Mouse (Mus musculus): ENCODE data around the gene Ccm2.

DNA sequence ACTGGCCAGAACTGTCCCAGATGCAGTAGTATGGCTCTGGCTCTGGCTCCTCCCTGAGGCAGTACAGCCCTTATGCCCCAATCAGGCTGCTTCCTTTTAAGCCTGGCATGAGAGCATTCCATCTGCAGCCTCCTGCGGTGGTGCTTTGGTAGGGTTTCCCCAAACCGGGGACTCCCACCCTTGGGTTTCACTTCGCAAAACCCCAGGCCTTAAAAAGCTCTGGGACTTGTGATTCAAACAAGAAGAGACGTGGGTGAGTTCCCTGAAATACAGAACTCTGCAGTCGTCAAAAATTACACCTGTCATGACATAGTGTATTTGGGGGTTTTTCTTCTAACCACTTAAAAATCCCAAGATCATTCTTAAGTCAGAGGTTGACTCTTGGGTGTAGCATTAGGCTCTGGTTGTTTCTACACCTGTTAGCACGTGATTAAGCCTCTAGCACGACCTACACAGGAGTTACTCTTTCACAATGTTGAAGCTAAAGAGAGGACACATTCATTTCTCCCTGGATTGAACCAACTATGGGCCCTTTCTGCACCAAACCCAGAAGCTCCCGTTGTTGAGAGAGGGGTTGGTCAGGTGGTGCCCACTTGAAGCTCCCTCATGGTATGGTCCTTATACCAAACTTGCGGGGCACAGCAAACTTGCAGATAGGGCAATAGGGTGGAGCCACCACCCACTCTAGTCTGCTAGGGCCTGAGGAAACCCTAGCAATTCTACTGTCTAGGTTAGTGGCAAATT lies 23.7 kb upstream of the Ccm2 start:
- TF ChIP-seq CHD1 (IDR thresholded peaks at IDR 0.05; ENCODE audit: low read depth, low read length), result 0 out of 2 replicates have a peak, but pooled peaks have one; percentile 83
- TF ChIP-seq MAX (IDR thresholded peaks at IDR 0.05; ENCODE audit: low read length), result peak; percentile 93
